Mouse (Mus musculus) gastrocnemius, postnatal 36 days (tissue): Measurements from ENCODE around the gene Dhx29. TPM values are rescaled to one million over a fixed set of nuclear protein-coding genes. Genes with fewer than 3 reads are reported as not detected.
"Not testable (repeated sequence)": the region's sequence is repeated elsewhere in the genome, so short reads cannot be mapped to it uniquely, and the experiment has no call there.

ENCODE experiments used
- DNase-seq, 2 experiments: peaks; one replicate each; pipeline ENCODE4 v3.0.0; 2022
- intact Hi-C: fragments of 180-260 bp; cut with DNase I; formaldehyde crosslinking; loops from one replicate; pipeline ENCODE4 v1.15.1; 2025
- total RNA-seq, 2 experiments: library from RNA; stranded (reverse); gene quantifications; 2 replicates each; pipeline ENCODE4 v1.2.3; 2021

Gene Dhx29
- total RNA-seq, 2 experiments from 2014 or later: 11.4 to 12.9 TPM

GRCm38 (mm10) chr13:112985605-112986450 is 58.6 kb downstream of the Dhx29 start:
- intact Hi-C loops: loop anchor here (2.0 kb wide), 1 partner anchor 57 kb away; no protein-coding TSS in a partner anchor

GRCm38 (mm10) chr13:112986451-112986950 is 59.2 kb downstream of the Dhx29 start:
- intact Hi-C loops: loop anchor here (2.0 kb wide), 1 partner anchor 58 kb away; no protein-coding TSS in a partner anchor
- DNase-seq: no peak

More at GRCm38 (mm10) chr13:112985605-112986450, 58.6 kb downstream of the Dhx29 start:
- DNase-seq: no peak

- intact Hi-C loops: loop anchor here (2.0 kb wide), 1 partner anchor 59 kb away; no protein-coding TSS in a partner anchor
- peak; percentile 82 to 90 for DNase-seq
Measured at GRCm38 (mm10) chr13:112987532-112987943, 60.3 kb downstream of the Dhx29 start, which contains the start of gene Ccno. Ccno (plus strand) TSS chr13:112987802.

- DNase-seq: no peak
- intact Hi-C loops: loop anchor here (2.0 kb wide), 1 partner anchor 59 kb away; no protein-coding TSS in a partner anchor
Measured at GRCm38 (mm10) chr13:112987991-112988390, 60.7 kb downstream of the Dhx29 start.

- intact Hi-C loops: no loop called here
- DNase-seq: no peak
Measured at GRCm38 (mm10) chr13:112988866-112989265, 61.6 kb downstream of the Dhx29 start.

GRCm38 (mm10) chr13:112989541-112989940 is 62.3 kb downstream of the Dhx29 start:
- intact Hi-C loops: no loop called here
- DNase-seq: no peak

- intact Hi-C loops: no loop called here
- DNase-seq: no peak
Measured at GRCm38 (mm10) chr13:112990346-112990745, 63.1 kb downstream of the Dhx29 start.

- no peak for DNase-seq
- intact Hi-C loops: no loop called here
Measured at GRCm38 (mm10) chr13:112993531-112994152, 66.4 kb downstream of the Dhx29 start, which contains the start of gene Mcidas. Mcidas (plus strand) TSS chr13:112993845.

- no peak for DNase-seq
- intact Hi-C loops: no loop called here
Measured at GRCm38 (mm10) chr13:112994191-112994590, 66.9 kb downstream of the Dhx29 start.

- intact Hi-C loops: loop anchor here (5.0 kb wide), 1 partner anchor 36 kb away; no protein-coding TSS in a partner anchor
- no peak for DNase-seq
Measured at GRCm38 (mm10) chr13:112996407-112996806, 69.2 kb downstream of the Dhx29 start.

- no peak for DNase-seq
- intact Hi-C loops: loop anchor here (5.0 kb wide), 1 partner anchor 35 kb away; no protein-coding TSS in a partner anchor
Measured at GRCm38 (mm10) chr13:112997369-112997768, 70.1 kb downstream of the Dhx29 start.

- no peak for DNase-seq
- intact Hi-C loops: loop anchor here (5.0 kb wide), 1 partner anchor 34 kb away; no protein-coding TSS in a partner anchor
Measured at GRCm38 (mm10) chr13:112998427-112999201, 71.4 kb downstream of the Dhx29 start.

GRCm38 (mm10) chr13:113000090-113000489 is 72.8 kb downstream of the Dhx29 start:
- intact Hi-C loops: no loop called here
- no peak for DNase-seq

GRCm38 (mm10) chr13:113000576-113001318 is 73.5 kb downstream of the Dhx29 start:
- intact Hi-C loops: no loop called here
- no peak for DNase-seq

- intact Hi-C loops: no loop called here
- no peak for DNase-seq
Measured at GRCm38 (mm10) chr13:113012683-113013082, 85.4 kb downstream of the Dhx29 start.

- DNase-seq, intact Hi-C loops: not testable (repeated sequence)
Measured at GRCm38 (mm10) chr13:113013174-113013953, 86.1 kb downstream of the Dhx29 start.
